ENCODE assay signal across 8 mouse cellular contexts in the genomic region with DNA sequence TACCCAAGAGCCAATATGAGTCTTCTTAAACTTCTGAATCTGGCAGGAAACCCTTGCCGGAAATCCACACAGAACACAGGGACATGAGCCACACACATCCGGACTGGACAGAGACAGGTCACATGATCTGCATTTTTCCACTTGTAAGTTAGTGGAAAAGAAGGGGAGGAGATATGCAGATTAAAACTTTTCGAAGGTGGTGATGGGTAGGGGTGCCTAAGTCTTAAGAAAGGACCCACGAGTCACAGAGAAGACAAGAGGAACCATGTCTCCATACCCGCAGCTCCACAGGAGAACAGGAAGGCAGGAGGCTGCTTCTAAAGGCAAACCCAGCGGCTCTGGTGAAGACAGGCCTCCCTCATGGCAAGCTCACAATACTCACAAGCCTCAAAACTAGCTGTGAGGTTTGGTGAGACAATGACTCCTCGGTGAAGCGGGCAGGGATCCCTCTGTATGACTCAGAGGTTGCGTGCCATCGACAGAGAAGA. TPM values are rescaled to one million over a fixed set of nuclear protein-coding genes. Genes with fewer than 3 reads are reported as not detected.
DNase-seq lines count a peak whose midpoint lies in the region; ATAC-seq and TF ChIP-seq lines count a peak whose summit lies in the region.

No protein-coding gene starts in this region.

- under 1% methylated on average over 10 of the region's 10 CpGs for WGBS in embryonic facial prominence, embryonic 11.5 days
- under 1% methylated on average over 10 of the region's 10 CpGs for WGBS in kidney, adult 2 months
- under 1% methylated on average over 10 of the region's 10 CpGs for WGBS in liver, embryonic 12.5 days (ENCODE audit: insufficient replicate concordance)

- peak overlapping the region; percentile 72 for H3K4me2 ChIP-seq in embryonic facial prominence, embryonic 11.5 days (ENCODE audit: low read depth, low read length)
- peak overlapping the region; percentile 97 for H3K4me2 ChIP-seq in liver, embryonic 12.5 days

- DNase-seq in 3134 (ENCODE audit: extremely low read depth, insufficient read length, low spot score) (peak; percentile 80), R1 (ENCODE audit: low read depth, low spot score) (peak; percentile 99)
- peak; percentile 93 for DNase-seq in embryonic facial prominence, embryonic 11.5 days (ENCODE audit: low spot score)
- DNase-seq in heart, adult 9 months (ENCODE audit: low spot score in 2 of 2) = peak; percentile 94 to 95
- peak; percentile 97 for DNase-seq in kidney, adult 2 months
- DNase-seq in testis, postnatal 10 days (ENCODE audit: low spot score) = peak; percentile 57

- TF ChIP-seq POLR2A in kidney, adult 2 months (IDR thresholded peaks at IDR 0.05; ENCODE audit: low read depth, low read length) = peak; percentile 72

- no peaks in the 10 kb centered on the region for H3K27me3 ChIP-seq in embryonic facial prominence, embryonic 11.5 days (ENCODE audit: control insufficient read depth, insufficient read depth, low read length)
- H3K27me3 ChIP-seq in kidney, adult 2 months (replicated peaks; ENCODE audit: control insufficient read depth, insufficient read depth, low read length) = no peaks in the 10 kb centered on the region
- peaks cover under 1% of the 10 kb centered on the region; the same call in 1 of the 2 replicates for H3K27me3 ChIP-seq in liver, embryonic 12.5 days (replicated peaks)

- peak; percentile 84 for ATAC-seq in embryonic facial prominence, embryonic 11.5 days (replicated peaks; ENCODE audit: insufficient number of reproducible peaks, low FRiP score, low TSS enrichment, low read depth)
- ATAC-seq in liver, embryonic 12.5 days = peak; percentile 80
- peak; percentile 70 for ATAC-seq in monocyte, adult 5-6 weeks (replicated peaks; ENCODE audit: insufficient number of reproducible peaks, low FRiP score, low TSS enrichment, poor library complexity, severe bottlenecking)

- no peaks in the 10 kb centered on the region for H3K36me3 ChIP-seq in embryonic facial prominence, embryonic 11.5 days (replicated peaks; ENCODE audit: control insufficient read depth, insufficient read depth, low read depth, low read length)
- H3K36me3 ChIP-seq in kidney, adult 2 months (ENCODE audit: control insufficient read depth, insufficient read depth, low read length) = no peaks in the 10 kb centered on the region
- H3K36me3 ChIP-seq in liver, embryonic 12.5 days = no peaks in the 10 kb centered on the region

- no peaks in the 10 kb centered on the region for H3K9me3 ChIP-seq in embryonic facial prominence, embryonic 11.5 days (replicated peaks; ENCODE audit: control insufficient read depth, low read length)
- no peaks in the 10 kb centered on the region for H3K9me3 ChIP-seq in liver, embryonic 12.5 days (replicated peaks)

- no peaks in the 10 kb centered on the region for H3K4me1 ChIP-seq in embryonic facial prominence, embryonic 11.5 days (ENCODE audit: control insufficient read depth, insufficient read depth, low read length)
- H3K4me1 ChIP-seq in kidney, adult 2 months (ENCODE audit: control insufficient read depth, insufficient read depth, low read length) = peaks cover 21% of the 10 kb centered on the region; the same call in 1 of the 2 replicates
- peaks cover 75% of the 10 kb centered on the region for H3K4me1 ChIP-seq in liver, embryonic 12.5 days

- peak overlapping the region; percentile 73 for H3K9ac ChIP-seq in embryonic facial prominence, embryonic 11.5 days (replicated peaks; ENCODE audit: low read length)
- H3K9ac ChIP-seq in liver, embryonic 12.5 days = peak overlapping the region; percentile 89

- TF ChIP-seq CTCF in kidney, adult 2 months (conservative IDR thresholded peaks at IDR 0.05; ENCODE audit: insufficient read depth, insufficient read length, low read depth, low read length) = no peak

- peak overlapping the region; percentile 39 for H3K4me3 ChIP-seq in embryonic facial prominence, embryonic 11.5 days (ENCODE audit: low read depth, low read length)
- peak overlapping the region; percentile 47 for H3K4me3 ChIP-seq in kidney, adult 2 months (ENCODE audit: insufficient read depth, low read depth, low read length)
- H3K4me3 ChIP-seq in liver, embryonic 12.5 days = peak overlapping the region; percentile 69

- H3K27ac ChIP-seq in embryonic facial prominence, embryonic 11.5 days (replicated peaks; ENCODE audit: low read depth, low read length) = peak overlapping the region; percentile 87
- peak overlapping the region; percentile 93 for H3K27ac ChIP-seq in kidney, adult 2 months (ENCODE audit: insufficient read depth, low read depth, low read length)
- peak overlapping the region; percentile 95 for H3K27ac ChIP-seq in liver, embryonic 12.5 days

RNA-seq across cellular contexts. Expression of gene Tpt1, which starts 10.6 kb away (rescaled TPM):
- polyA plus RNA-seq in embryonic facial prominence, embryonic 11.5 days (2014; fragmentation: Nextera tagmentation; extraction: Ambion mirVana) = 1,068 and 1,141 TPM in 2 replicates
- 1,266 and 1,401 TPM in 2 replicates for polyA plus RNA-seq in kidney, adult 2 months (2012; rRNA removed)
- polyA plus RNA-seq in liver, embryonic 12.5 days (2016; fragmentation: Nextera tagmentation; extraction: Ambion mirVana) = 673 and 675 TPM in 2 replicates
- total RNA-seq in monocyte, adult 5-6 weeks (2017) = 1,522 to 2,093 TPM (median 2,001 TPM) in 3 replicates

RNA-seq across cellular contexts. Expression of gene Slc25a30, which starts 47.5 kb away (rescaled TPM):
- 6.1 and 7.4 TPM in 2 replicates for polyA plus RNA-seq in embryonic facial prominence, embryonic 11.5 days (2014; fragmentation: Nextera tagmentation; extraction: Ambion mirVana)
- 26.3 and 29.6 TPM in 2 replicates for polyA plus RNA-seq in kidney, adult 2 months (2012; rRNA removed)
- 3.0 and 3.3 TPM in 2 replicates for polyA plus RNA-seq in liver, embryonic 12.5 days (2016; fragmentation: Nextera tagmentation; extraction: Ambion mirVana)
- 22.8 to 36.1 TPM (median 24.3 TPM) in 3 replicates for total RNA-seq in monocyte, adult 5-6 weeks (2017)

Comparison
In these comparisons a context has a peak if more than half of its experiments do, and no peak if none do; other contexts are left out.
1. Peak in every context shown above with its lines: DNase-seq, ATAC-seq, H3K4me3 ChIP-seq and H3K27ac ChIP-seq.